Mouse (Mus musculus) embryonic fibroblast, embryonic 13.5 days (primary cell): ENCODE measurements around the gene Batf3. TPM values are rescaled to one million over a fixed set of nuclear protein-coding genes. Genes with fewer than 3 reads are reported as not detected.

ENCODE experiments used
- H3K27ac ChIP-seq: 2 replicates; pipeline ENCODE4 v1.5.1; 2012; ENCODE audit warnings: low read length, control low read depth, inconsistent platforms; ENCODE audit not compliant: insufficient read depth
- H3K4me1 ChIP-seq: 2 replicates; pipeline ENCODE4 v1.6.1; 2011; ENCODE audit warnings: low read length; ENCODE audit not compliant: control insufficient read depth, insufficient read depth
- H3K4me3 ChIP-seq: 2 replicates; pipeline ENCODE4 v1.5.1; 2011; ENCODE audit warnings: mild to moderate bottlenecking, control low read depth, low read length; ENCODE audit not compliant: insufficient read depth
- CTCF ChIP-seq: IDR thresholded peaks from 2 replicates; pipeline ENCODE4 v1.5.1; 2011; ENCODE audit warnings: mild to moderate bottlenecking, control low read depth, low read length, moderate library complexity, borderline replicate concordance; ENCODE audit not compliant: insufficient read depth
- POLR2A ChIP-seq: IDR thresholded peaks from 2 replicates; pipeline ENCODE4 v1.6.1; 2011; ENCODE audit warnings: low read depth, mild to moderate bottlenecking, control low read depth, low read length, moderate library complexity
- polyA plus RNA-seq: library from polyadenylated mRNA; stranded (reverse); fragments of >200 nt; gene quantifications from 2 replicates; pipeline ENCODE4 v1.2.4, GENCODE M21; 2011; ENCODE audit warnings: low read depth; ENCODE audit not compliant: missing spikeins, insufficient read length

Gene Batf3
- polyA plus RNA-seq, 1 experiment, result not detected

GRCm38 (mm10) chr1:191102730-191103370 is 5.2 kb downstream of the Batf3 start:
- TF ChIP-seq POLR2A (no peak), CTCF (no peak)
- no peak overlapping the region for H3K4me3 ChIP-seq
- H3K4me1 ChIP-seq, result no peaks in the 10 kb centered on the region
- H3K27ac ChIP-seq, result no peak overlapping the region

GRCm38 (mm10) chr1:191105246-191105645 is 7.6 kb downstream of the Batf3 start:
- Histone ChIP-seq H3K4me1 (no peaks in the 10 kb centered on the region), H3K27ac (no peak overlapping the region), H3K4me3 (no peak overlapping the region)
- TF ChIP-seq CTCF (no peak), POLR2A (no peak)

- H3K4me1 ChIP-seq, result peaks cover 5% of the 10 kb centered on the region; the same call in 1 of the 2 replicates
- H3K27ac ChIP-seq, result no peak overlapping the region
These were observed 9.7 kb downstream of the Batf3 start for GRCm38 (mm10) chr1:191107306-191107705.

GRCm38 (mm10) chr1:191109907-191110306 is 12.3 kb downstream of the Batf3 start:
- TF ChIP-seq POLR2A, result no peak
- no peak for TF ChIP-seq CTCF
- peaks cover 5% of the 10 kb centered on the region; the same call in 1 of the 2 replicates for H3K4me1 ChIP-seq
- no peak overlapping the region for H3K27ac ChIP-seq
- H3K4me3 ChIP-seq, result no peak overlapping the region

More at GRCm38 (mm10) chr1:191107306-191107705, 9.7 kb downstream of the Batf3 start:
- H3K4me3 ChIP-seq, result no peak overlapping the region
- TF ChIP-seq CTCF (no peak), POLR2A (no peak)

GRCm38 (mm10) chr1:191111146-191111545 is 13.5 kb downstream of the Batf3 start:
- Histone ChIP-seq H3K4me1 (peaks cover 5% of the 10 kb centered on the region; the same call in 1 of the 2 replicates), H3K27ac (no peak overlapping the region), H3K4me3 (no peak overlapping the region)
- TF ChIP-seq CTCF, result no peak
- no peak for TF ChIP-seq POLR2A

- Histone ChIP-seq H3K4me3 (no peak overlapping the region), H3K4me1 (peaks cover 5% of the 10 kb centered on the region; the same call in 1 of the 2 replicates), H3K27ac (no peak overlapping the region)
- TF ChIP-seq POLR2A (no peak), CTCF (no peak)
These were observed 17.2 kb downstream of the Batf3 start for GRCm38 (mm10) chr1:191114868-191115267.

- TF ChIP-seq POLR2A, result no peak
- TF ChIP-seq CTCF, result no peak
- no peak overlapping the region for H3K27ac ChIP-seq
- peaks cover 5% of the 10 kb centered on the region; the same call in 1 of the 2 replicates for H3K4me1 ChIP-seq
- H3K4me3 ChIP-seq, result no peak overlapping the region
These were observed 18.0 kb downstream of the Batf3 start for GRCm38 (mm10) chr1:191115514-191116238.

- H3K4me1 ChIP-seq, result peaks cover 7% of the 10 kb centered on the region; the same call in 1 of the 2 replicates
- TF ChIP-seq CTCF (no peak), POLR2A (no peak)
- H3K27ac ChIP-seq, result no peak overlapping the region
- H3K4me3 ChIP-seq, result no peak overlapping the region
These were observed 25.1 kb downstream of the Batf3 start for GRCm38 (mm10) chr1:191122744-191123143.

GRCm38 (mm10) chr1:191123696-191124095 is 26.0 kb downstream of the Batf3 start:
- no peak for TF ChIP-seq POLR2A
- TF ChIP-seq CTCF, result no peak
- Histone ChIP-seq H3K27ac (no peak overlapping the region), H3K4me3 (no peak overlapping the region), H3K4me1 (peaks cover 7% of the 10 kb centered on the region; the same call in 1 of the 2 replicates)

- TF ChIP-seq POLR2A (no peak), CTCF (no peak)
- no peak overlapping the region for H3K27ac ChIP-seq
- peaks cover 7% of the 10 kb centered on the region; the same call in 1 of the 2 replicates for H3K4me1 ChIP-seq
- no peak overlapping the region for H3K4me3 ChIP-seq
These were observed 26.6 kb downstream of the Batf3 start for GRCm38 (mm10) chr1:191124288-191124687.
